Mouse (Mus musculus) layer of hippocampus, postnatal 25 days (tissue): ENCODE measurements around the gene Ugt1a8. TPM values are rescaled to one million over a fixed set of nuclear protein-coding genes. Genes with fewer than 3 reads are reported as not detected.

Experiments
- total RNA-seq, 2 experiments: library from RNA; stranded (reverse); gene quantifications; 2 replicates each; pipeline ENCODE4 v1.2.3; 2021

Gene Ugt1a8
- total RNA-seq, 2 experiments from 2014 or later: not detected

Other genes with a start within 250 kb of the Ugt1a8 start
- 100 to 1,000 TPM; 105 to 129 TPM for gene Dgkd, start 234.5 kb upstream of the Ugt1a8 start, total RNA-seq
- 10 to 100 TPM; 18.0 to 24.6 TPM for gene Usp40, start 79.3 kb upstream of the Ugt1a8 start, total RNA-seq
- not detected for gene Ugt1a10, start 32.4 kb upstream of the Ugt1a8 start, total RNA-seq
- gene Ugt1a9, start 17.0 kb upstream of the Ugt1a8 start, total RNA-seq: not detected
- gene Ugt1a7c, start 7.2 kb downstream of the Ugt1a8 start, total RNA-seq: under 1 TPM; 0.31 to 0.57 TPM
- under 1 TPM in 1 of 2 experiments, not detected in 1; 0.40 TPM for gene Ugt1a6b, start 15.4 kb downstream of the Ugt1a8 start, total RNA-seq
- 1 to 10 TPM in 1 of 2 experiments, under 1 TPM in 1; 0.57 to 1.5 TPM for gene Ugt1a6a, start 47.0 kb downstream of the Ugt1a8 start, total RNA-seq
- not detected for gene Ugt1a5, start 78.2 kb downstream of the Ugt1a8 start, total RNA-seq
- not detected for gene Ugt1a2, start 112.8 kb downstream of the Ugt1a8 start, total RNA-seq
- gene Dnajb3, start 118.0 kb downstream of the Ugt1a8 start, total RNA-seq: 1 to 10 TPM; 2.7 to 4.0 TPM
- gene Ugt1a1, start 124.1 kb downstream of the Ugt1a8 start, total RNA-seq: not detected
- gene Mroh2a, start 139.2 kb downstream of the Ugt1a8 start, total RNA-seq: under 1 TPM in 1 of 2 experiments, not detected in 1; 0.21 TPM
- gene Hjurp, start 189.8 kb downstream of the Ugt1a8 start, total RNA-seq: 10 to 100 TPM; 26.9 to 33.9 TPM
- under 1 TPM; 0.12 TPM for gene Trpm8, start 189.8 kb downstream of the Ugt1a8 start, total RNA-seq